Mouse (Mus musculus) layer of hippocampus, adult 8-10 months (tissue): ENCODE data around the gene Olfr178. TPM values are rescaled to one million over a fixed set of nuclear protein-coding genes. Genes with fewer than 3 reads are reported as not detected.

Experiments used
- DNase-seq, 2 experiments: peaks; one replicate each; pipeline ENCODE4 v3.0.0; 2022; ENCODE audit warnings: low spot score in 2 of 2
- total RNA-seq, 4 experiments: library from RNA; stranded (reverse); gene quantifications; 2 replicates each; pipeline ENCODE4 v1.2.4; 2022

The Olfr178 gene
- total RNA-seq = not detected

- no peak for DNase-seq
Measured at GRCm38 (mm10) chr16:58891963-58892362, at the start of gene Olfr178. Gene Olfr178, minus strand, starts transcription at chr16:58892063.

GRCm38 (mm10) chr16:58929292-58929691, 37.4 kb upstream of the Olfr178 start, which contains the start of gene Olfr180:
Gene Olfr180, minus strand, starts transcription at chr16:58929392.
- no peak for DNase-seq

DNA sequence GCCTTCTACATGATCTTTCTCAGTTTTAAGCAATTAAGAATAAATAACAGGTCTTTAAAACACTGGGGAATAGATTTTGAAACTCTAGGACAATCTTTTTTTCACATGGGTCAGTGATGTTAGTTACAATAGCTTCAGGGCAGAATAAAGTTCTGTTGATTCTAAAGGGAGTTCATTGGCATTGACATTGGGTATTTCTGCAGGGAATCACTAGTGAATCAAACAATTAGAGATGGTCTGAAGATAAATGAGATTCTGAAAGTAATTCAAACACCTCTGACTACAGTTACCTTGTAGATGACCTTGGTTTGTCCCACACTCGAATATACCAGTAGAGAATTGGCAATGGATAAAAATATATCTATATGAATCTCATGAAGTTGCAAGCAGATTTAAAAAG, 36.8 kb upstream of the Olfr178 start, which contains the start of gene Olfr181:
TSS of gene Olfr181 (minus strand) at position 101 of the 400 bp plus-strand sequence.
- no peak for DNase-seq

DNA sequence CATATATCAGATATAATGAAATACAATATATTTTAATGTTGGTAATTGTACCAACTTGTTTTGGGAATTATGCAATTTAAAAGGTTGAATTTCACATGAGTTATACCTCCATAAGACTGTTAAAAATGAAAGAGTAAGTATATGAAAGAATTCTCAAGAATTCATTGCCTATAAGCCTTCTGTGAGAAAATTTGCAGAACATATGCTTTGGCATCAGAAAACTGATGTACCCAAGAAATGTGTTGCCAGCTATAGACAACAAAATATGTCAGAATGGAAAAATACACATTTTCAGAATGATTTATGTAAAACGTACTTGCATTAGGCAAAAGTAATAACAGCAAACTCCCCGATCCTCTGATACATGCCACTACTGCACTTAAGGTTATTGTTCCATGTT, 7.4 kb downstream of the Olfr178 start:
- no peak for DNase-seq

GRCm38 (mm10) chr16:58874668-58875067, 17.2 kb downstream of the Olfr178 start, which contains the start of gene Olfr177:
Gene Olfr177, minus strand, starts transcription at chr16:58874768.
- DNase-seq = no peak

DNA sequence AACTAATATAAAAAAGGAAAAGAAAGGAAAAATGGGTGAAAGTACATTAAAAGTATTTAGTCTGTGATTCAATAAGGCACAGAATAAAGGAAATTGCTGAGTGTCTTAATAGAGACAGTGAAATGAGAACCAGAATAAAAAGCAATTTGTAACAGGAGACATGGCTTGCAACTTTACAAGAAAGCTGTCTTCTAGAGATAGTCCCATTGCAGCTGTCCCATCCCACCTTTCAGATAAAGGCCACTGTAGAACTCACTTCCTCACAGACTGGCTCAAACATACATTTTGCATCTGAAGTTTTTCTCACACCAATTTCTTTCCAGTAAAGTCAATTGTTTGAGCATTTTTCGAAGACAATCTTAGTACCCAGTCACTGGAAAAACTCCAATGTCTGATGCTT, 30.4 kb downstream of the Olfr178 start:
- no peak for DNase-seq

DNA sequence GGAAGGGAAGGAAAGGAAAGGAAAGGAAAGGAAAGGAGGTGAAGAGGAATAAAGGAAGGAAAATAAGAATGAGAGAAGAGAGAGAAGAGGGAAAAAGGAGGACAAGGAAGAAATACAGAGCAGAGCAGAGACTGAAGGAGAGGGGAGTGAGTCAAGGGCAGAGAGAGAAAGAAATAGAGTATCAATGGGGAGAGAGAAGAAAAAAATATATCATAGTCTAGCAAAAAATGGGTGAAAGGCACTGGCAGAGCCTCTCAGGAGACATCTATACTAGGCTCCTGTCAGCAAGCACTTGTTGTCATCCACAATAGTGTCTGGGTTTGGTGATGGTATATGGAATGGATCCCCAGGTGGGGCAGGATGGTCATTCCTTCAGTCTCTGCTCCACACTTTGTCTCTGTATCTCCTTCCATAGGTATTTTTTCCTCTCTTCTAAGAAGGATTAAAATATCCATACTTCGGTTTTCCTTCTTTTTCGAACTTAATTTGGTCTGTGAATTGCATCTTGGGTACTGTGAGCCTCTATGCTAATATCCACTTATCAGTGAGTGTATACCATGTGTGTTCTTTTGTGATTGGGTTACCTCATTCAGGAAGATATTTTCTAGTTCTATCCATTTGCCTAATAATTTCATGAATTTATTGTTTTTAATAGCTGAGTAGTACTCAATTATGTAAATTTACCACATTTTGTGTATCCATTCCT, 31.7 kb downstream of the Olfr178 start:
- no peak for DNase-seq

Other genes starting within 250 kb of the Olfr178 start
- gene Cpox, start 221.8 kb downstream of the Olfr178 start, total RNA-seq = 10 to 100 TPM; 45.1 to 57.0 (median 52.8) TPM
- not detected for gene Gpr15, start 173.0 kb downstream of the Olfr178 start, total RNA-seq
- gene Cldnd1, start 164.2 kb downstream of the Olfr178 start, total RNA-seq = 100 to 1,000 TPM in 2 of 4 experiments, 10 to 100 TPM in 2; 87.9 to 106 (median 100) TPM
- not detected for gene Olfr172, start 128.9 kb downstream of the Olfr178 start, total RNA-seq
- gene Olfr173, start 91.8 kb downstream of the Olfr178 start, total RNA-seq = not detected
- gene Olfr175-ps1, start 65.3 kb downstream of the Olfr178 start, total RNA-seq = not detected
- gene Olfr177, start 17.3 kb downstream of the Olfr178 start, total RNA-seq = not detected
- not detected for gene Olfr181, start 36.7 kb upstream of the Olfr178 start, total RNA-seq
- not detected for gene Olfr180, start 37.3 kb upstream of the Olfr178 start, total RNA-seq
- not detected for gene Olfr183, start 103.3 kb upstream of the Olfr178 start, total RNA-seq
- not detected for gene Olfr186, start 138.2 kb upstream of the Olfr178 start, total RNA-seq
- gene Olfr187, start 147.7 kb upstream of the Olfr178 start, total RNA-seq = not detected
- not detected for gene Olfr190, start 185.9 kb upstream of the Olfr178 start, total RNA-seq
- gene Olfr191, start 197.8 kb upstream of the Olfr178 start, total RNA-seq = not detected
- gene Olfr193, start 219.8 kb upstream of the Olfr178 start, total RNA-seq = not detected
- gene Olfr194, start 229.0 kb upstream of the Olfr178 start, total RNA-seq = not detected